Mouse (Mus musculus) cerebellum, adult 2 months (tissue): Measurements from ENCODE around the gene Tmcc1.

ENCODE experiments used
- CTCF ChIP-seq: fragments of 200-500 bp; IDR thresholded peaks from 2 replicates; pipeline ENCODE4 v1.5.1; 2011; ENCODE audit warnings: low read depth, mild to moderate bottlenecking, control low read depth, low read length, moderate library complexity, borderline replicate concordance; ENCODE audit not compliant: insufficient read depth
- POLR2A ChIP-seq: fragments of 200-500 bp; IDR thresholded peaks from 2 replicates; pipeline ENCODE4 v1.6.1; 2011; ENCODE audit warnings: low read length, control low read depth, borderline replicate concordance; ENCODE audit not compliant: insufficient read depth

DNA sequence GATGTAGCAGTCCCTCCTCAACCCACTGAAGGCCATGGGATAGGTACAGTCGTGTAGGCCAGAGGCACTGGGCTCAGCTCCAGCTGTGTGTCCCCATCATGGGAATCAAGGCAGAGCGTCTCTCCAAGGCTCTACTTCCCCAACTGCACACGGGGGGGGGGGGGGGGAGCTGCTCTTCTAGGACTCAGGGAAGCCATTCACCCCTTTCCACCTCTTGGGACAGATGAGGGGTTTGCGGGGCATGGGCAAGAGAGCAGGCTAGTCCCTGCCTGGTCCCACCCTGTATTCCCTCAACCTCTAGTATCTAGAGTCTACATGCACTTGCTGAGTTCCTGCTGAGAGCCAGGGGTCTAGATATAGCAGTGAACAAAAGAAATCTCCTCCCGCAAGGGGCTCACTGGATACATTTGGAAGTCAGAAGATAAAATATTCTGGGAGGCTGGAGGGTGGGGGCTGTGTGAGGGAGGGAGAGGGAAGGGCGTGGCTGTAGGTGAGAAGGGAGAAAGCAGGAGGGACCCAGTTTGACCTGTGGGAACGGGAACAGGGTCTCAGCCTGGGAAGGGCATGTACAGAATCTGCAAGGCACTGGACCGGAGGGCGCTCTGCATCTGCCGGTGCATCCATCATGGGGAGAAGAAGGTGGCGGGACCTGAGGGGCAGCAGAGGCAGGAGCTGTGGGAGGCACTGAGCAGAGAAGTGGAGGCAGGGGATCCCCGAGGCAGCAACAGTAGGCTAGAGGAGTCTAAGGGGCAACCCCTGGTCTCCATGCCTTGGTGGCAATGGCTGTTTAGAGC lies 190.8 kb downstream of the Tmcc1 start:
- no peak for TF ChIP-seq POLR2A
- no peak for TF ChIP-seq CTCF
